Mouse (Mus musculus): ENCODE measurements around the gene Retreg1. TPM values are rescaled to one million over a fixed set of nuclear protein-coding genes. Genes with fewer than 3 reads are reported as not detected.

The Retreg1 gene
- polyA plus RNA-seq, 1 experiment from 2014 or later = 7.1 TPM

DNA sequence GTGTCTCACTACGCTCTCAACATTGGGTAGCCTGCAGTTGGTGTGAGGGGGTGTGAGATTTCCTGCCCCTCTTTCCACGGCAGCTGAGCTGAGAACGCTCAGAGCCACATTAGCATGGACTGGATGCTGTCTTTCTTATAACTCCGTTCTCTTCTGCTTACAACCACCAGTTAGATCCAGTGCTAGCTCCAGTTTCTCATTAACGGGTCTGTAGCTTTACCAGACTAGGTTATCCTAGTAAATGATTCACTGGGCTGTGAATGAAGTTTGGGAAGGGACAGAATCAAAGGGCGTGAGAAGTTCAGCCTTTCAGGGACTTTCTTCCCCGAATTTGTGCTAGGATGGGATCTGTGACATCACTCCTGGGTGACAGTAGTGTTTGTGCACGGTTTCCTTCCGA lies 70.7 kb downstream of the Retreg1 start:
- no peaks in the 10 kb centered on the region for H3K36me3 ChIP-seq
- no peaks in the 10 kb centered on the region for H3K9me3 ChIP-seq
- 57% methylated on average over 9 of the region's 9 CpGs for WGBS
- H3K9ac ChIP-seq = no peak overlapping the region
- no peaks in the 10 kb centered on the region for H3K27me3 ChIP-seq (replicated peaks)
- ATAC-seq (ENCODE audit: low FRiP score, low read depth) = no peak
- no peak overlapping the region for H3K27ac ChIP-seq
- no peak overlapping the region for H3K4me2 ChIP-seq (replicated peaks)
- no peak overlapping the region for H3K4me3 ChIP-seq
- no peaks in the 10 kb centered on the region for H3K4me1 ChIP-seq

DNA sequence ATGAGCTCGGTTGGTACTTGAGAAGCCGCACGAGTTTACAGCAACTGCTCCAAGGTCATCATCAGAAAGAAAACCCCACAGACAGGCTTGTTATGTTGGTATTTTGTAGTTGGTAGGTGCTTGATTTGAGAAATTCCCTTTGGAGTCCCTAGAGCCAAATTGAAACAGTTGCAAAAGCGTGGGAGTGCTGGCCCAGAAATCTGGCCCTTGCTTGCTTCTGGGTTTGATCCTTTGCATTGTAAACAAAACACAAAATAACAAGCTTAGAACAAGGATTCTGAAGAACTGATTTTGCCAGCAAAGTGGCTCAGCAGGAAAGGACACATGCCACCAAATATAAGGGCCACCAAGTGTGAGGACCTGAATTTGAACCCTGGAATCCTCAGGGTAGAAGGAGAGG lies 71.2 kb downstream of the Retreg1 start:
- Histone ChIP-seq H3K4me2 (replicated peaks) (no peak overlapping the region), H3K36me3 (no peaks in the 10 kb centered on the region), H3K4me3 (no peak overlapping the region), H3K9ac (no peak overlapping the region), H3K27me3 (replicated peaks) (no peaks in the 10 kb centered on the region), H3K27ac (no peak overlapping the region), H3K9me3 (no peaks in the 10 kb centered on the region), H3K4me1 (no peaks in the 10 kb centered on the region)
- no peak for ATAC-seq (ENCODE audit: low FRiP score, low read depth)
- 88% methylated on average over 4 of the region's 4 CpGs for WGBS

GRCm38 (mm10) chr15:25915013-25915412 lies 72.0 kb downstream of the Retreg1 start:
- no peaks in the 10 kb centered on the region for H3K4me1 ChIP-seq
- no peaks in the 10 kb centered on the region for H3K9me3 ChIP-seq
- H3K4me2 ChIP-seq (replicated peaks) = no peak overlapping the region
- H3K9ac ChIP-seq = no peak overlapping the region
- 73% methylated on average over 10 of the region's 10 CpGs for WGBS
- H3K36me3 ChIP-seq = no peaks in the 10 kb centered on the region
- ATAC-seq (ENCODE audit: low FRiP score, low read depth) = no peak
- no peaks in the 10 kb centered on the region for H3K27me3 ChIP-seq (replicated peaks)
- no peak overlapping the region for H3K27ac ChIP-seq
- no peak overlapping the region for H3K4me3 ChIP-seq

- H3K4me1 ChIP-seq = no peaks in the 10 kb centered on the region
- H3K36me3 ChIP-seq = no peaks in the 10 kb centered on the region
- H3K27ac ChIP-seq = no peak overlapping the region
- H3K4me2 ChIP-seq (replicated peaks) = no peak overlapping the region
- H3K9ac ChIP-seq = no peak overlapping the region
- whole genome bisulfite sequencing = 79% methylated on average over 11 of the region's 11 CpGs
- H3K27me3 ChIP-seq (replicated peaks) = no peaks in the 10 kb centered on the region
- ATAC-seq (ENCODE audit: low FRiP score, low read depth) = no peak
- H3K9me3 ChIP-seq = no peaks in the 10 kb centered on the region
- no peak overlapping the region for H3K4me3 ChIP-seq
These were observed 72.7 kb downstream of the Retreg1 start for GRCm38 (mm10) chr15:25915574-25916205.

- Histone ChIP-seq H3K9ac (no peak overlapping the region), H3K4me1 (no peaks in the 10 kb centered on the region), H3K36me3 (no peaks in the 10 kb centered on the region), H3K27ac (no peak overlapping the region), H3K4me2 (replicated peaks) (no peak overlapping the region), H3K27me3 (replicated peaks) (no peaks in the 10 kb centered on the region), H3K9me3 (no peaks in the 10 kb centered on the region), H3K4me3 (no peak overlapping the region)
- WGBS = 80% methylated on average over 2 of the region's 2 CpGs
- ATAC-seq (ENCODE audit: low FRiP score, low read depth) = no peak
These were observed 73.3 kb downstream of the Retreg1 start for GRCm38 (mm10) chr15:25916252-25916651.

- Histone ChIP-seq H3K4me3 (no peak overlapping the region), H3K36me3 (no peaks in the 10 kb centered on the region), H3K27ac (no peak overlapping the region), H3K27me3 (replicated peaks) (no peaks in the 10 kb centered on the region), H3K9ac (no peak overlapping the region), H3K9me3 (no peaks in the 10 kb centered on the region), H3K4me2 (replicated peaks) (no peak overlapping the region), H3K4me1 (no peaks in the 10 kb centered on the region)
- WGBS = 94% methylated on average over 7 of the region's 7 CpGs
- no peak for ATAC-seq (ENCODE audit: low FRiP score, low read depth)
These were observed 75.7 kb downstream of the Retreg1 start for GRCm38 (mm10) chr15:25918641-25919040.

- Histone ChIP-seq H3K36me3 (no peaks in the 10 kb centered on the region), H3K27ac (no peak overlapping the region), H3K4me2 (replicated peaks) (no peak overlapping the region), H3K4me3 (no peak overlapping the region), H3K9ac (no peak overlapping the region), H3K9me3 (no peaks in the 10 kb centered on the region), H3K27me3 (replicated peaks) (no peaks in the 10 kb centered on the region), H3K4me1 (no peaks in the 10 kb centered on the region)
- WGBS = 78% methylated on average over 4 of the region's 4 CpGs
- no peak for ATAC-seq (ENCODE audit: low FRiP score, low read depth)
These were observed 77.0 kb downstream of the Retreg1 start for GRCm38 (mm10) chr15:25919995-25920394.

- no peaks in the 10 kb centered on the region for H3K36me3 ChIP-seq
- no peaks in the 10 kb centered on the region for H3K27me3 ChIP-seq (replicated peaks)
- no peaks in the 10 kb centered on the region for H3K4me1 ChIP-seq
- no peak overlapping the region for H3K27ac ChIP-seq
- no peak for ATAC-seq (ENCODE audit: low FRiP score, low read depth)
- no peak overlapping the region for H3K9ac ChIP-seq
- H3K4me2 ChIP-seq (replicated peaks) = no peak overlapping the region
- H3K9me3 ChIP-seq = no peaks in the 10 kb centered on the region
- H3K4me3 ChIP-seq = no peak overlapping the region
- WGBS = 94% methylated on average over 6 of the region's 6 CpGs
These were observed 77.9 kb downstream of the Retreg1 start for GRCm38 (mm10) chr15:25920886-25921285.

GRCm38 (mm10) chr15:25922007-25922406 lies 79.0 kb downstream of the Retreg1 start:
- no peak overlapping the region for H3K27ac ChIP-seq
- no peaks in the 10 kb centered on the region for H3K27me3 ChIP-seq (replicated peaks)
- no peak for ATAC-seq (ENCODE audit: low FRiP score, low read depth)
- 77% methylated on average over 2 of the region's 2 CpGs for WGBS
- H3K9ac ChIP-seq = no peak overlapping the region
- no peaks in the 10 kb centered on the region for H3K36me3 ChIP-seq
- no peak overlapping the region for H3K4me3 ChIP-seq
- H3K4me2 ChIP-seq (replicated peaks) = no peak overlapping the region
- no peaks in the 10 kb centered on the region for H3K9me3 ChIP-seq
- H3K4me1 ChIP-seq = no peaks in the 10 kb centered on the region

DNA sequence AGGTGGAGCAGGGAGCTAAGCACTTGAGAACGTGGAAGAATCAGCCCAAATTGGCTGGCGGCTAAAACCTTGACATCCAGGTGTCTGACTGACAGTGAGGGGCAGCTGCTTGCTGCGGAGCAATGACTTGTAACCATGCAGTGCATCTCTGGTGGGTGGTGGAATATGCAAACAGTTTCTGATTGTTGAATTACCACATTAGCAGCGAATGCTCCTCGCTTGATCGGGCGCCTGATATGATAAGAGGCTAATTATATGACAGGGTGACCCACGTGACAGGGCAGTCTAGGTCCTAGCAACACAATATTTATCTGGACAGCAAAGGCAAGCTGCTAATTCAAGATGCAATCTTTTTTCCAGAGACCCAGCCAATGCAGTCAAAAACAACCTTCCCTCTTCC lies 80.9 kb downstream of the Retreg1 start:
- H3K9ac ChIP-seq = no peak overlapping the region
- H3K27ac ChIP-seq = no peak overlapping the region
- 84% methylated on average over 8 of the region's 8 CpGs for WGBS

DNA sequence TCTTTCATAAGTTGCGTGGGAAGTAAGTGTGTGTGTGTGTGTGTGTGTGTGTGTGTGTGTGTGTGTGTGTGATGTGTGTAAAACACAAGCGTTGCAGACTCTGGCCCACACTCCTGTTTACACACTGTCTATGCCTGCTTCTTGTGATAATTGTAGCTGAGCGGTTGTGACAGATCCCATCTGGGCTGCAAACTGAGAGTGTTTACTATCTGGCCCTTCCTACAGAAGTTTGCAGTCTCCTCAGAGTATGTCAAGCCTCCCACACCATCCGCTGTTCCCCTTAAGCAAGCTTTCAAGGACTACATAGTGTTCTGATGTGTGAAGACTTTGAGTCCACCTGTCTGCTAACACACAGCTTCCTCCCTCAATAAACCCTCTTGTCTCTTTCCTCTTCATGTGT lies 83.2 kb downstream of the Retreg1 start:
- Histone ChIP-seq H3K36me3 (no peaks in the 10 kb centered on the region), H3K4me1 (no peaks in the 10 kb centered on the region), H3K4me3 (no peak overlapping the region), H3K4me2 (replicated peaks) (no peak overlapping the region), H3K27me3 (replicated peaks) (no peaks in the 10 kb centered on the region), H3K9me3 (no peaks in the 10 kb centered on the region), H3K27ac (no peak overlapping the region), H3K9ac (no peak overlapping the region)
- ATAC-seq (ENCODE audit: low FRiP score, low read depth) = no peak
- whole genome bisulfite sequencing = 91% methylated on average over 4 of the region's 4 CpGs

More for the DNA sequence above, 80.9 kb downstream of the Retreg1 start:
- Histone ChIP-seq H3K4me3 (no peak overlapping the region), H3K4me2 (replicated peaks) (no peak overlapping the region), H3K36me3 (no peaks in the 10 kb centered on the region), H3K9me3 (no peaks in the 10 kb centered on the region), H3K4me1 (no peaks in the 10 kb centered on the region), H3K27me3 (replicated peaks) (no peaks in the 10 kb centered on the region)
- ATAC-seq (ENCODE audit: low FRiP score, low read depth) = no peak

DNA sequence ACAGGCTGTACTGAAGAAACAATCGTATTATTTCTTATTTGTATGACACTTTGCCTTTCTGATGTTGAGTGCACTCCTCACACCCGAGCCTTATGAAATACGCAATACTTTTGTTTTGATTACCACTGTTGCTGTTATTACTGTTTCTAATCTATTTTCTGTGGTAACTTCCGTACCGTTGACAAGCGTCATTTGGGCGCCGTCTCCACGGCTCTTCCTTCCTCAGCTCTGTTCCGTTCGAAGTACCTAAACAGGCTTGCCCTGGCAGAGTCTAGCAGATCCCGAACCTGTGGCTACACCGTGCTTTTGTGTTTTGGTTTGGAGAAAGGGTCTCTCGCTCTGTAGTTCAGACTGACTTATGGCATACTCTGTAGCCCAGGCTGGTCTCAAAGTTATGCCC lies 84.1 kb downstream of the Retreg1 start:
- 93% methylated on average over 14 of the region's 14 CpGs for WGBS
- no peaks in the 10 kb centered on the region for H3K4me1 ChIP-seq
- no peak for ATAC-seq (ENCODE audit: low FRiP score, low read depth)

GRCm38 (mm10) chr15:25928001-25928400 lies 85.0 kb downstream of the Retreg1 start:
- no peaks in the 10 kb centered on the region for H3K9me3 ChIP-seq
- no peak for ATAC-seq (ENCODE audit: low FRiP score, low read depth)
- H3K36me3 ChIP-seq = no peaks in the 10 kb centered on the region
- H3K4me3 ChIP-seq = no peak overlapping the region
- 95% methylated on average over 8 of the region's 8 CpGs for WGBS
- no peak overlapping the region for H3K27ac ChIP-seq
- no peak overlapping the region for H3K4me2 ChIP-seq (replicated peaks)
- H3K4me1 ChIP-seq = no peaks in the 10 kb centered on the region
- no peaks in the 10 kb centered on the region for H3K27me3 ChIP-seq (replicated peaks)
- H3K9ac ChIP-seq = no peak overlapping the region

More for the DNA sequence above, 84.1 kb downstream of the Retreg1 start:
- H3K27ac ChIP-seq = no peak overlapping the region
- H3K36me3 ChIP-seq = no peaks in the 10 kb centered on the region
- H3K9ac ChIP-seq = no peak overlapping the region
- H3K4me3 ChIP-seq = no peak overlapping the region
- no peak overlapping the region for H3K4me2 ChIP-seq (replicated peaks)
- H3K9me3 ChIP-seq = no peaks in the 10 kb centered on the region
- H3K27me3 ChIP-seq (replicated peaks) = no peaks in the 10 kb centered on the region
